Mouse (Mus musculus) layer of hippocampus, adult 8-10 months (tissue): Measurements from ENCODE around the gene Tmem231. TPM values are rescaled to one million over a fixed set of nuclear protein-coding genes. Genes with fewer than 3 reads are reported as not detected.

Experiments
- DNase-seq, 2 experiments: peaks; one replicate each; pipeline ENCODE4 v3.0.0; 2022; ENCODE audit warnings: low spot score in 2 of 2
- total RNA-seq, 4 experiments: library from RNA; stranded (reverse); gene quantifications; 2 replicates each; pipeline ENCODE4 v1.2.4; 2022

Tmem231 gene
- total RNA-seq, 4 experiments from 2014 or later = 11.2 to 13.8 (median 12.7) TPM

GRCm38 (mm10) chr8:111865130-111865852 lies 68.4 kb downstream of the Tmem231 start:
- no peak for DNase-seq

- no peak for DNase-seq
These were observed 69.0 kb downstream of the Tmem231 start for GRCm38 (mm10) chr8:111864648-111865047.

GRCm38 (mm10) chr8:111863280-111863679 lies 70.4 kb downstream of the Tmem231 start:
- no peak for DNase-seq

Other genes with a start within 250 kb of the Tmem231 start
- gene Ctrb1, start 242.9 kb downstream of the Tmem231 start, total RNA-seq = not detected
- gene Bcar1, start 190.1 kb downstream of the Tmem231 start, total RNA-seq = 10 to 100 TPM; 58.8 to 73.3 (median 62.6) TPM
- gene Cfdp1, start 79.6 kb downstream of the Tmem231 start, total RNA-seq = 10 to 100 TPM; 62.3 to 84.3 (median 70.8) TPM
- 1 to 10 TPM; 3.7 to 5.4 (median 4.3) TPM for gene Tmem170, start 57.1 kb downstream of the Tmem231 start, total RNA-seq
- under 1 TPM; 0.72 to 0.95 (median 0.82) TPM for gene Chst5, start 23.4 kb downstream of the Tmem231 start, total RNA-seq
- 100 to 1,000 TPM; 204 to 223 (median 217) TPM for gene Gabarapl2, start 6.8 kb upstream of the Tmem231 start, total RNA-seq
- gene Adat1, start 58.4 kb upstream of the Tmem231 start, total RNA-seq = 1 to 10 TPM; 4.9 to 8.8 (median 7.5) TPM
- 10 to 100 TPM; 77.6 to 80.4 (median 78.2) TPM for gene Kars, start 77.4 kb upstream of the Tmem231 start, total RNA-seq
- gene Terf2ip, start 77.5 kb upstream of the Tmem231 start, total RNA-seq = 10 to 100 TPM; 36.7 to 43.2 (median 39.2) TPM
- gene Gm6793, start 81.2 kb upstream of the Tmem231 start, total RNA-seq = not detected